ENCODE assay signal across 8 mouse cellular contexts in the genomic region with DNA sequence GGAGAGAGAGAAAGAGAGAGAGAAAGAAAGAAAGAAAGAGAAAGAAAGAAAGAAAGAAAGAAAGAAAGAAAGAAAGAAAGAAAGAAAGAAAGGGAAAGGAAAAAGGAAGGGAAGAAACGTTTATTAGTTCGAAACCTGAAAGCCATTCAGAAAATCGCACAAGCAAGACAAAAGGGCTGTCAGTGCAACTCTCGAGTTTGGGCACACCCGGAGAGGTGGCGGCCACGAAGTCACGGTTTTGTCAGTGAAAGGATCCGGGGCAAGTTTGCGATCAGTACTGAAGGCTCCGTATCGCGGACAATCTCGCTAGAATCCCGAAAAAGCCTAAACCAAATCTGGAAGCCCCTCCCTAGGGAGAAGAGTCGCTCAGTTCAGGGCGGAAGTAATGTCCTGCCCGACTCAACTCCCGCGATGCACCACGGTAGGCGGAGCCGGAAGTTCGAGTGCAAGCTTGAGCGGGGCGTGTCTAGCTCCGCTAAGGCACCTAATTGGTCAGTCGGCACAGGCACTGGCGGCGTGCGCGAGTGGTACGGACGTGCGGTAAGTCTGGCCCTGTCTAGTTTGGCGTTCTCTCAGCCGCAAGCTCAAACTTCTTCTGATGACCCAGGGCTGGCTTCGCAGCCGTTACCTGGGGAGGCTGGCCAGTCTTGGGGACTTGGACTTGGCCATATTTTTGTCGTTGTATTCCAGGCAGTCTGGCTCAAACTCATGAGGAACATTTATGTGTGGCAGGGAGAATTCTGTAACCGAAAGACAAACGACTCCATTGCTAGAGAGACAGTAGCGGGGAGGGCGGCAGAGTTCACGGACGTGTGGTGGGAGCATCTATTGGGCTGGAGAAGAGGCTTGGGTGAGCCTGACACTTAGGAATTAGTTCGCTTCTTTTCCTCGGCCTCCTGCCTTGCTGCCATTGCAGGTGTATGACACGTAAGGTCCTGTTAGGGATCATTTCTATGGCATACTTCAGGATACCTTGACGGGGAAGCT. TPM values are rescaled to one million over a fixed set of nuclear protein-coding genes. Genes with fewer than 3 reads are reported as not detected.
DNase-seq lines count a peak whose midpoint lies in the region; ATAC-seq and TF ChIP-seq lines count a peak whose summit lies in the region.

Snupn (plus strand) TSS at position 465 of the 987 bp plus-strand sequence.

- peak within 1 kb of the TSS; percentile 70 for H3K4me3 ChIP-seq in hindbrain, embryonic 10.5 days
- H3K4me3 ChIP-seq in lung, postnatal 0 days (ENCODE audit: low read depth, low read length) = peak within 1 kb of the TSS; percentile 57

- H3K4me2 ChIP-seq in lung, postnatal 0 days (replicated peaks; ENCODE audit: low read depth, low read length) = peak within 1 kb of the TSS; percentile 63

- no peaks in the 10 kb centered on the region for H3K27me3 ChIP-seq in hindbrain, embryonic 10.5 days (ENCODE audit: insufficient read depth, poor library complexity, severe bottlenecking)
- H3K27me3 ChIP-seq in lung, postnatal 0 days (replicated peaks; ENCODE audit: insufficient read depth, low read length) = no peaks in the 10 kb centered on the region

- peak within 1 kb of the TSS; percentile 78 for H3K9ac ChIP-seq in lung, postnatal 0 days (replicated peaks; ENCODE audit: low read depth)

- peak; percentile 100 for ATAC-seq in frontal cortex, adult (ENCODE audit: low TSS enrichment)
- peak; percentile 100 for ATAC-seq in lung, postnatal 0 days

- 0 out of 2 replicates have a peak, but pooled peaks cover 1% of the 10 kb centered on the region for H3K36me3 ChIP-seq in hindbrain, embryonic 10.5 days
- H3K36me3 ChIP-seq in lung, postnatal 0 days (ENCODE audit: insufficient read depth, low read length) = no peaks in the 10 kb centered on the region

- peak; percentile 99 for DNase-seq in MN1 (ENCODE audit: low spot score)
- peak; percentile 96 for DNase-seq in cerebellum, adult 9-10 months
- peak; percentile 98 for DNase-seq in hindbrain, embryonic 10.5 days (ENCODE audit: low spot score)
- DNase-seq in layer of hippocampus, adult 9-11 months = peak; percentile 96
- DNase-seq in lung, postnatal 0 days (ENCODE audit: low spot score) = peak; percentile 99
- peak; percentile 94 for DNase-seq in ovary, postnatal 14 days (ENCODE audit: low spot score)
- peak; percentile 97 for DNase-seq in thymus, postnatal 14 days

- no peak for TF ChIP-seq EP300 in lung, postnatal 0 days (IDR thresholded peaks at IDR 0.05)

- 0 out of 2 replicates have a peak, but pooled peaks have one; percentile 15 for TF ChIP-seq CTCF in lung, postnatal 0 days (IDR thresholded peaks at IDR 0.05)

- WGBS in hindbrain, embryonic 10.5 days = under 1% methylated on average over 50 of the region's 50 CpGs
- WGBS in lung, postnatal 0 days = under 1% methylated on average over 50 of the region's 50 CpGs

- H3K4me1 ChIP-seq in hindbrain, embryonic 10.5 days (replicated peaks) = peaks cover 13% of the 10 kb centered on the region
- peaks cover 3% of the 10 kb centered on the region for H3K4me1 ChIP-seq in lung, postnatal 0 days (ENCODE audit: insufficient read depth, low read depth, low read length)

- no peaks in the 10 kb centered on the region for H3K9me3 ChIP-seq in hindbrain, embryonic 10.5 days
- H3K9me3 ChIP-seq in lung, postnatal 0 days (ENCODE audit: low read length) = no peaks in the 10 kb centered on the region

- H3K27ac ChIP-seq in hindbrain, embryonic 10.5 days = peak within 1 kb of the TSS; percentile 95
- peak within 1 kb of the TSS; percentile 90 for H3K27ac ChIP-seq in lung, postnatal 0 days (ENCODE audit: low read length)

RNA-seq across cellular contexts. Expression of gene Snupn, which starts in this region (rescaled TPM):
- 28.4 and 28.6 TPM in 2 replicates for polyA plus RNA-seq in hindbrain, embryonic 10.5 days (2016; fragmentation: Nextera tagmentation; extraction: Ambion mirVana)
- polyA plus RNA-seq in lung, postnatal 0 days (2015; fragmentation: Nextera tagmentation; extraction: Ambion mirVana) = 12.2 and 12.7 TPM in 2 replicates

Comparison
In these comparisons a context has a peak if more than half of its experiments do, and no peak if none do; other contexts are left out.
1. Peak in every context shown above with its lines: DNase-seq, ATAC-seq, H3K4me3 ChIP-seq and H3K27ac ChIP-seq.